ENCODE assay signal across 9 mouse cellular contexts in the genomic region with DNA sequence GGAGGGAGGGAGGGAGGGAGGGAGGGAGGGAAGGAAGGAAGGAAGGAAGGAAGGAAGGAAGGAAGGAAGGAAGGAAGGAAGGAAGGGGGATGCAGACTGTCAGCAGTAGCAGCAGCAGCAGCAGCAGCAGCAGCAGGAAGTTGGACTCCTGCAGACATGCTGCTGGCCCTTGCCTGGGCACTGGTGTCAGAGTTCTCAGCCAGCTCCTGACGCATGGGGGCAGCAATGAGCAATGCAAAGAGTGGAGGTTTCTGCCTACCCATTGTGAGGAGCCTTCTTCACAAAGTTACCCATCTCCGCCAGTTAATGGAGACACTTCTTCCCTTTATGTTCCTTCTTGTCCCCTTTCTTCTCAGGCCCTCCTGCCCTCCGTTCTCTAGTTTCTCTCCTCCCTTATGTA. TPM values are rescaled to one million over a fixed set of nuclear protein-coding genes. Genes with fewer than 3 reads are reported as not detected.
DNase-seq lines count a peak whose midpoint lies in the region; ATAC-seq and TF ChIP-seq lines count a peak whose summit lies in the region.
"Had no signal": no experiment of that assay in that cellular context is flagged by ENCODE, and none has a peak within 500 bp of the region (broad histone marks: within the 10 kb centered on the region; RNA-seq: fewer than 3 reads in every experiment).

No protein-coding gene starts in this region.

- 42% methylated on average over 3 of the region's 3 CpGs for WGBS in liver, embryonic 11.5 days
- WGBS in lung, adult 2 months, result 31% methylated on average over 3 of the region's 3 CpGs

- no peak overlapping the region for H3K27ac ChIP-seq in liver, embryonic 11.5 days (ENCODE audit: low read depth, low read length)

- no peaks in the 10 kb centered on the region for H3K4me1 ChIP-seq in liver, embryonic 11.5 days (replicated peaks; ENCODE audit: control insufficient read depth, insufficient read depth, low read length)
- no peaks in the 10 kb centered on the region for H3K4me1 ChIP-seq in lung, adult 2 months (ENCODE audit: control insufficient read depth, insufficient read depth, low read length)

- peak; percentile 71 for TF ChIP-seq CTCF in lung, adult 2 months (IDR thresholded peaks at IDR 0.05; ENCODE audit: insufficient read depth, low read length)

- no peak overlapping the region for H3K4me3 ChIP-seq in liver, embryonic 11.5 days (ENCODE audit: low read depth, low read length)
- no peak overlapping the region for H3K4me3 ChIP-seq in lung, adult 2 months (replicated peaks; ENCODE audit: extremely low read depth, low read depth, low read length)

- H3K9ac ChIP-seq in liver, embryonic 11.5 days (ENCODE audit: low read depth, low read length), result no peak overlapping the region

- no peak for ATAC-seq in liver, embryonic 11.5 days (replicated peaks; ENCODE audit: low FRiP score)

- no peak overlapping the region for H3K4me2 ChIP-seq in liver, embryonic 11.5 days

- H3K9me3 ChIP-seq in liver, embryonic 11.5 days (ENCODE audit: control insufficient read depth, low read length), result no peaks in the 10 kb centered on the region

- no peak for TF ChIP-seq POLR2A in lung, adult 2 months (IDR thresholded peaks at IDR 0.05; ENCODE audit: borderline replicate concordance, extremely low read depth, low read depth, low read length)

- H3K36me3 ChIP-seq in liver, embryonic 11.5 days (ENCODE audit: control insufficient read depth, insufficient read depth, low read length), result no peaks in the 10 kb centered on the region

- H3K27me3 ChIP-seq in liver, embryonic 11.5 days (replicated peaks; ENCODE audit: control insufficient read depth, insufficient read depth, low read length), result no peaks in the 10 kb centered on the region; the same call in 1 of the 2 replicates

- peak; percentile 62 for DNase-seq in liver
- no peak for DNase-seq in liver, embryonic 11.5 days (ENCODE audit: low spot score)
- DNase-seq in cerebellum, adult 9-11 months, result peak; percentile 73
- DNase-seq in gastrocnemius, postnatal 10 days, result peak; percentile 70
- peak; percentile 70 to 87 for DNase-seq in kidney, postnatal 25 days
- DNase-seq in lung, adult 2 months, result peak; percentile 58
- peak; percentile 59 for DNase-seq in right cerebral cortex, postnatal 25 days
- DNase-seq in spleen, postnatal 36 days (ENCODE audit: low spot score in 2 of 2), result no peak

RNA-seq across cellular contexts. Expression of a gene that starts 40.7 kb away (rescaled TPM):
- 3.6 and 4.4 TPM in 2 replicates for polyA plus RNA-seq in liver, embryonic 11.5 days (2014; fragmentation: Nextera tagmentation; extraction: Ambion mirVana)
- total RNA-seq in gastrocnemius, postnatal 10 days (2021), result 1 to 10 TPM; 4.7 to 5.4 TPM
- polyA plus RNA-seq in lung, adult 2 months (2012; rRNA removed), result 0.31 and 1.1 TPM in 2 replicates
- total RNA-seq: hematopoietic stem cell, adult 5-6 weeks had no signal

Comparison
In these comparisons a context has a peak if more than half of its experiments do, and no peak if none do; other contexts are left out.
1. DNase-seq: peak in liver (single experiment), cerebellum, adult 9-11 months (single experiment), gastrocnemius, postnatal 10 days (single experiment), kidney, postnatal 25 days (2 of 2), lung, adult 2 months (single experiment) and right cerebral cortex, postnatal 25 days (single experiment); none in liver, embryonic 11.5 days (single experiment) and spleen, postnatal 36 days (0 of 2).